Mouse (Mus musculus): ENCODE results near the gene Ascl5. TPM values are rescaled to one million over a fixed set of nuclear protein-coding genes. Genes with fewer than 3 reads are reported as not detected.

Ascl5 gene
- polyA plus RNA-seq, 1 experiment from 2014 or later = not detected

DNA sequence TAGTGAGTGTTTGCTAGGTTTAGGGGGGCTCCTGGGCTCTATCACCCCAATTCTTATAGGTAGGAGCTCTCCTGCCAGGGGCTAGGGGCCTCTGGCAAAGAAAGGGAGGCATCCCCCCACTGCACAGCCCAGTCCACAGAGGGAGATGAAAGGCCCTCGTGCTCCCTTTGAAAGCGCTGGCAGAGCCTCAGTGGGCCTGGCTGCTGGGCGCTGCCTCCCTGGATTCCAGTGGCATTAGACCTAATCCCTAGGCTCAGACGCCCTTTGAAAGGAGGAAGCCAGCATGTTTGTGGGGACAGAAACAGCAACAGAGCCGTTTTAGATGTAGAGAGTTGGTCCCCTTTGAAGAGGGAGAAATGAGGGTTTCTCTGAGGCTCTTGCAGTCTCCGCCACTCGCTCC, 20.4 kb upstream of the Ascl5 start:
- Histone ChIP-seq H3K4me1 (peaks cover 3% of the 10 kb centered on the region; the same call in 1 of the 2 replicates), H3K27ac (no peak overlapping the region), H3K9me3 (replicated peaks) (no peaks in the 10 kb centered on the region), H3K36me3 (peaks cover 99% of the 10 kb centered on the region), H3K27me3 (no peaks in the 10 kb centered on the region), H3K4me3 (replicated peaks) (no peak overlapping the region), H3K4me2 (no peak overlapping the region), H3K9ac (no peak overlapping the region)
- 54% methylated on average over 7 of the region's 7 CpGs for WGBS
- no peak for ATAC-seq (replicated peaks; ENCODE audit: low FRiP score)

DNA sequence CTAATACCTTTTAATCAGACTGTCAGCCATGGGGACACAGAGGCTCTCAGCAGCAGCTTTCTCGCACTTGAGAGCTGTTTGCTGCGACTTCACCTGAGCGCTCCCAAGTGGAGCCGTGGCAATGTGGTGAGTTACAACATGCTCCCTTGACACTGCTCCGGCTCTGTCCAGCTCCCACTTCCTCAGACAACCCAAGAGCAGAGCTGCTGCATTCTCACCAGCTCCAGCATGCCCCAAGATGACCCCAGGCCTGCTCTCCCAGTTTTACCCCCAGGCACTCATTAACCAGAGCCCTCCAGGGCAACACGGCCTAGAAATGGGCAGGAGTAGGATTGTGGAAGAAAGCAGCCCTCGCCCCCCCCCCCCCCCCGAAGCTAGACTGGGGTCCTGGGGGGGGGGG, 18.9 kb upstream of the Ascl5 start:
- Histone ChIP-seq H3K4me2 (no peak overlapping the region), H3K4me3 (replicated peaks) (no peak overlapping the region), H3K9me3 (replicated peaks) (no peaks in the 10 kb centered on the region), H3K9ac (no peak overlapping the region), H3K27me3 (no peaks in the 10 kb centered on the region), H3K4me1 (peaks cover 3% of the 10 kb centered on the region; the same call in 1 of the 2 replicates), H3K27ac (no peak overlapping the region), H3K36me3 (peaks cover 90% of the 10 kb centered on the region)
- 73% methylated on average over 7 of the region's 8 CpGs for WGBS
- ATAC-seq (replicated peaks; ENCODE audit: low FRiP score) = no peak

- Histone ChIP-seq H3K27ac (no peak overlapping the region), H3K4me2 (no peak overlapping the region)
- WGBS = 64% methylated on average over 7 of the region's 7 CpGs
Measured at GRCm38 (mm10) chr1:136032961-136033360, 17.6 kb upstream of the Ascl5 start.

GRCm38 (mm10) chr1:136038746-136039538, 11.7 kb upstream of the Ascl5 start:
- Histone ChIP-seq H3K4me3 (replicated peaks) (no peak overlapping the region), H3K9me3 (replicated peaks) (no peaks in the 10 kb centered on the region), H3K4me2 (no peak overlapping the region), H3K9ac (no peak overlapping the region), H3K27ac (no peak overlapping the region), H3K4me1 (peaks cover 13% of the 10 kb centered on the region; the same call in 1 of the 2 replicates), H3K27me3 (peaks cover 22% of the 10 kb centered on the region), H3K36me3 (peaks cover 19% of the 10 kb centered on the region)
- ATAC-seq (replicated peaks; ENCODE audit: low FRiP score) = no peak
- 77% methylated on average over 5 of the region's 5 CpGs for WGBS

More at GRCm38 (mm10) chr1:136032961-136033360, 17.6 kb upstream of the Ascl5 start:
- H3K9ac ChIP-seq = no peak overlapping the region
- no peak for ATAC-seq (replicated peaks; ENCODE audit: low FRiP score)
- peaks cover 3% of the 10 kb centered on the region; the same call in 1 of the 2 replicates for H3K4me1 ChIP-seq
- peaks cover 77% of the 10 kb centered on the region for H3K36me3 ChIP-seq
- H3K4me3 ChIP-seq (replicated peaks) = no peak overlapping the region
- no peaks in the 10 kb centered on the region for H3K27me3 ChIP-seq
- no peaks in the 10 kb centered on the region for H3K9me3 ChIP-seq (replicated peaks)

- Histone ChIP-seq H3K4me1 (peaks cover 13% of the 10 kb centered on the region; the same call in 1 of the 2 replicates), H3K9ac (no peak overlapping the region), H3K36me3 (peaks cover 4% of the 10 kb centered on the region), H3K4me2 (peak overlapping the region; percentile 8; the same call in 1 of the 2 replicates), H3K27ac (no peak overlapping the region), H3K4me3 (replicated peaks) (no peak overlapping the region), H3K9me3 (replicated peaks) (no peaks in the 10 kb centered on the region), H3K27me3 (peaks cover 22% of the 10 kb centered on the region)
- 16% methylated on average over 11 of the region's 11 CpGs for WGBS
- ATAC-seq (replicated peaks; ENCODE audit: low FRiP score) = peak; percentile 63; the same call in 1 of the 2 replicates
Measured at GRCm38 (mm10) chr1:136040452-136040851, 10.2 kb upstream of the Ascl5 start.

GRCm38 (mm10) chr1:136040874-136041273, 9.7 kb upstream of the Ascl5 start:
- Histone ChIP-seq H3K9ac (no peak overlapping the region), H3K36me3 (no peaks in the 10 kb centered on the region), H3K9me3 (replicated peaks) (no peaks in the 10 kb centered on the region), H3K27ac (no peak overlapping the region), H3K27me3 (peaks cover 22% of the 10 kb centered on the region), H3K4me3 (replicated peaks) (no peak overlapping the region), H3K4me1 (peaks cover 13% of the 10 kb centered on the region; the same call in 1 of the 2 replicates), H3K4me2 (peak overlapping the region; percentile 8; the same call in 1 of the 2 replicates)
- WGBS = 34% methylated on average over 4 of the region's 4 CpGs
- ATAC-seq (replicated peaks; ENCODE audit: low FRiP score) = no peak

- no peak overlapping the region for H3K9ac ChIP-seq
- H3K4me2 ChIP-seq = no peak overlapping the region
- H3K9me3 ChIP-seq (replicated peaks) = no peaks in the 10 kb centered on the region
- peaks cover 12% of the 10 kb centered on the region for H3K4me1 ChIP-seq
- ATAC-seq (replicated peaks; ENCODE audit: low FRiP score) = 0 out of 2 replicates have a peak, but pooled peaks have one; percentile 12
- no peak overlapping the region for H3K27ac ChIP-seq
- H3K36me3 ChIP-seq = no peaks in the 10 kb centered on the region
- H3K4me3 ChIP-seq (replicated peaks) = no peak overlapping the region
- WGBS = 13% methylated on average over 4 of the region's 4 CpGs
- peaks cover 38% of the 10 kb centered on the region for H3K27me3 ChIP-seq
Measured at GRCm38 (mm10) chr1:136045774-136046173, 4.8 kb upstream of the Ascl5 start.

GRCm38 (mm10) chr1:136047432-136047831, 3.2 kb upstream of the Ascl5 start:
- peaks cover 17% of the 10 kb centered on the region for H3K4me1 ChIP-seq
- no peak for ATAC-seq (replicated peaks; ENCODE audit: low FRiP score)
- 5% methylated on average over 2 of the region's 2 CpGs for WGBS
- H3K9ac ChIP-seq = no peak overlapping the region
- no peaks in the 10 kb centered on the region for H3K36me3 ChIP-seq
- no peak overlapping the region for H3K27ac ChIP-seq
- no peak overlapping the region for H3K4me3 ChIP-seq (replicated peaks)
- H3K27me3 ChIP-seq = peaks cover 48% of the 10 kb centered on the region
- H3K9me3 ChIP-seq (replicated peaks) = no peaks in the 10 kb centered on the region
- H3K4me2 ChIP-seq = no peak overlapping the region

DNA sequence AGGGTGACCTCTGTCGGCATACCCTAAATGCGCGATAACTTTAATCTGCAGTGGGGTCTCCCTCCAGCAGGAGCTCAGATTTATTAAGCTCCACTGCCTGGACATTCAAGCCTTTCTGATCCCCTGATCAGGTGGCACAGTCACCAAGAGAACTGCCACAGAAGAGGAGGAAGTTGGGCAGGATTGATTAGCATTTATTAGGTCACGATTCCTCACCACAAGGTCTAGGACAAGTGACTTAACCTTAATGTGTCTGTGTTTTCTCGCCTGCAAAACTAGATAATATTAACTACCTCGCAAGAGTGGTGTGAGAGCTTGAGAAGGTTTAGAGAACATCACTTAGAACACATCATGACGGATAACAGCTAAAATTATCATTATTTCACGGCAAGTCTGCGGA, 2.7 kb upstream of the Ascl5 start:
- 79% methylated on average over 9 of the region's 9 CpGs for WGBS
- Histone ChIP-seq H3K27ac (no peak overlapping the region), H3K4me2 (no peak overlapping the region), H3K4me3 (replicated peaks) (no peak overlapping the region), H3K9me3 (replicated peaks) (no peaks in the 10 kb centered on the region), H3K27me3 (peaks cover 49% of the 10 kb centered on the region), H3K4me1 (peaks cover 19% of the 10 kb centered on the region), H3K36me3 (no peaks in the 10 kb centered on the region), H3K9ac (no peak overlapping the region)
- ATAC-seq (replicated peaks; ENCODE audit: low FRiP score) = no peak

- Histone ChIP-seq H3K36me3 (no peaks in the 10 kb centered on the region), H3K4me2 (peak overlapping the region; percentile 59), H3K27me3 (peaks cover 53% of the 10 kb centered on the region), H3K9me3 (replicated peaks) (no peaks in the 10 kb centered on the region), H3K4me3 (replicated peaks) (peak overlapping the region; percentile 31), H3K27ac (no peak overlapping the region), H3K9ac (no peak overlapping the region), H3K4me1 (peaks cover 19% of the 10 kb centered on the region)
- WGBS = under 1% methylated on average over 36 of the region's 36 CpGs
- ATAC-seq (replicated peaks; ENCODE audit: low FRiP score) = peak; percentile 40
Measured at GRCm38 (mm10) chr1:136051013-136051315, 360 bp downstream of the Ascl5 start.

- Histone ChIP-seq H3K27me3 (peaks cover 53% of the 10 kb centered on the region), H3K9ac (no peak overlapping the region), H3K36me3 (no peaks in the 10 kb centered on the region), H3K4me2 (peak overlapping the region; percentile 59), H3K4me1 (peaks cover 19% of the 10 kb centered on the region), H3K9me3 (replicated peaks) (no peaks in the 10 kb centered on the region), H3K4me3 (replicated peaks) (peak overlapping the region; percentile 31), H3K27ac (no peak overlapping the region)
- WGBS = 0% methylated on average over 6 of the region's 6 CpGs
- ATAC-seq (replicated peaks; ENCODE audit: low FRiP score) = peak; percentile 85
Measured at GRCm38 (mm10) chr1:136051465-136051864, 861 bp downstream of the Ascl5 start.

DNA sequence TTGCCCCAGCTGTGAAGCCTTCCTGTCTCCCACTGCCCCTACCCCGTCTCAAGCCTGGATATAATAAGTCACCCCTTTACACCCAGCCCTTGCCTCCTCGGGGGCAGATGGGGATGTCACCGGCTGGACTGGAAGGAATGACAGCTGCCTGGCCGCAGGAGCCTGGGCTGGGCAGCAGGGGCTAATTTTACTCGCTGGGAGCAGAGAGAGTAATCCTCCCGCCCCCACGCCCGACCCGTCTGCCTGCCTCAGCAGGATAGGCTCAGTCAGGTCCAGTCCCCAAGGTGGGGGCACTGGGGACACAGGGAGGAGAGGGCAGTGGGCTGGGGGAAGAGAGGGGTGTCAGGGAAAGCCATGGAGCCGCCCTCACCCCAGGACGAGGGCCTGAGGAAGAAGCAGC, 1.9 kb downstream of the Ascl5 start, which contains the start of gene Cacna1s:
TSS of gene Cacna1s (plus strand) at position 204 of the 400 bp plus-strand sequence.
- no peak for ATAC-seq (replicated peaks; ENCODE audit: low FRiP score)
- H3K9ac ChIP-seq = no peak within 1 kb of the TSS

More for the DNA sequence above, 1.9 kb downstream of the Ascl5 start, which contains the start of gene Cacna1s:
- peaks cover 53% of the 10 kb centered on the region for H3K27me3 ChIP-seq
- peaks cover 19% of the 10 kb centered on the region for H3K4me1 ChIP-seq
- WGBS = 38% methylated on average over 11 of the region's 11 CpGs
- no peak within 1 kb of the TSS for H3K27ac ChIP-seq
- H3K36me3 ChIP-seq = no peaks in the 10 kb centered on the region
- no peak within 1 kb of the TSS for H3K4me2 ChIP-seq
- no peak within 1 kb of the TSS for H3K4me3 ChIP-seq (replicated peaks)
- no peaks in the 10 kb centered on the region for H3K9me3 ChIP-seq (replicated peaks)
